Mouse (Mus musculus): ENCODE results near the gene Prr23a2. TPM values are rescaled to one million over a fixed set of nuclear protein-coding genes. Genes with fewer than 3 reads are reported as not detected.

Gene Prr23a2
- polyA plus RNA-seq, 1 experiment from 2014 or later, result not detected

GRCm38 (mm10) chr9:98829508-98829907 lies 26.8 kb upstream of the Prr23a2 start:
- ATAC-seq (ENCODE audit: low FRiP score), result no peak
- DNase-seq (ENCODE audit: low spot score, missing footprints), result no peak

GRCm38 (mm10) chr9:98837537-98838074 lies 18.7 kb upstream of the Prr23a2 start:
- H3K4me3 ChIP-seq (ENCODE audit: low read depth, low read length), result no peak overlapping the region
- no peaks in the 10 kb centered on the region for H3K9me3 ChIP-seq (ENCODE audit: control insufficient read depth, low read length)
- H3K36me3 ChIP-seq (ENCODE audit: control insufficient read depth, insufficient read depth, low read length), result no peaks in the 10 kb centered on the region
- WGBS, result 80% methylated on average over 7 of the region's 7 CpGs
- H3K9ac ChIP-seq (ENCODE audit: low read length), result no peak overlapping the region
- DNase-seq (ENCODE audit: low spot score, missing footprints) (no peak), ATAC-seq (ENCODE audit: low FRiP score) (no peak)
- peaks cover 3% of the 10 kb centered on the region; the same call in 1 of the 2 replicates for H3K4me1 ChIP-seq (ENCODE audit: control insufficient read depth, insufficient read depth, low read length)
- H3K27ac ChIP-seq (ENCODE audit: low read depth, low read length), result no peak overlapping the region
- H3K4me2 ChIP-seq, result no peak overlapping the region
- no peaks in the 10 kb centered on the region for H3K27me3 ChIP-seq (ENCODE audit: control insufficient read depth, insufficient read depth, low read length)

More at GRCm38 (mm10) chr9:98829508-98829907, 26.8 kb upstream of the Prr23a2 start:
- Histone ChIP-seq H3K4me3 (ENCODE audit: low read depth, low read length) (no peak overlapping the region), H3K4me1 (ENCODE audit: control insufficient read depth, insufficient read depth, low read length) (no peaks in the 10 kb centered on the region), H3K36me3 (ENCODE audit: control insufficient read depth, insufficient read depth, low read length) (no peaks in the 10 kb centered on the region), H3K9ac (ENCODE audit: low read length) (no peak overlapping the region), H3K4me2 (no peak overlapping the region), H3K27ac (ENCODE audit: low read depth, low read length) (no peak overlapping the region), H3K27me3 (ENCODE audit: control insufficient read depth, insufficient read depth, low read length) (no peaks in the 10 kb centered on the region), H3K9me3 (ENCODE audit: control insufficient read depth, low read length) (no peaks in the 10 kb centered on the region)
- 74% methylated on average over 5 of the region's 5 CpGs for WGBS

- 62% methylated on average over 22 of the region's 22 CpGs for whole genome bisulfite sequencing
- no peaks in the 10 kb centered on the region for H3K9me3 ChIP-seq (ENCODE audit: control insufficient read depth, low read length)
- H3K9ac ChIP-seq (ENCODE audit: low read length), result no peak within 1 kb of the TSS
- no peaks in the 10 kb centered on the region for H3K27me3 ChIP-seq (ENCODE audit: control insufficient read depth, insufficient read depth, low read length)
- no peak for ATAC-seq (ENCODE audit: low FRiP score)
- H3K36me3 ChIP-seq (ENCODE audit: control insufficient read depth, insufficient read depth, low read length), result no peaks in the 10 kb centered on the region
- H3K4me2 ChIP-seq, result no peak within 1 kb of the TSS
- no peak within 1 kb of the TSS for H3K4me3 ChIP-seq (ENCODE audit: low read depth, low read length)
- H3K4me1 ChIP-seq (ENCODE audit: control insufficient read depth, insufficient read depth, low read length), result no peaks in the 10 kb centered on the region
- DNase-seq (ENCODE audit: low spot score, missing footprints), result no peak
- no peak within 1 kb of the TSS for H3K27ac ChIP-seq (ENCODE audit: low read depth, low read length)
Measured at GRCm38 (mm10) chr9:98842117-98842516, 14.2 kb upstream of the Prr23a2 start, which contains the start of gene Prr23a1. TSS of gene Prr23a1 (plus strand) at chr9:98842503.

- no peak for ATAC-seq (ENCODE audit: low FRiP score)
- no peaks in the 10 kb centered on the region for H3K36me3 ChIP-seq (ENCODE audit: control insufficient read depth, insufficient read depth, low read length)
Measured at GRCm38 (mm10) chr9:98863463-98863862, 7.2 kb downstream of the Prr23a2 start.

GRCm38 (mm10) chr9:98864571-98864970 lies 8.3 kb downstream of the Prr23a2 start, which contains the start of gene Prr23a3:
TSS of gene Prr23a3 (plus strand) at chr9:98864767.
- Histone ChIP-seq H3K4me1 (ENCODE audit: control insufficient read depth, insufficient read depth, low read length) (no peaks in the 10 kb centered on the region), H3K4me3 (ENCODE audit: low read depth, low read length) (no peak within 1 kb of the TSS), H3K4me2 (no peak within 1 kb of the TSS), H3K27me3 (ENCODE audit: control insufficient read depth, insufficient read depth, low read length) (no peaks in the 10 kb centered on the region), H3K9me3 (ENCODE audit: control insufficient read depth, low read length) (no peaks in the 10 kb centered on the region), H3K9ac (ENCODE audit: low read length) (no peak within 1 kb of the TSS), H3K36me3 (ENCODE audit: control insufficient read depth, insufficient read depth, low read length) (no peaks in the 10 kb centered on the region), H3K27ac (ENCODE audit: low read depth, low read length) (no peak within 1 kb of the TSS)
- no peak for DNase-seq (ENCODE audit: low spot score, missing footprints)
- WGBS, result 55% methylated on average over 22 of the region's 22 CpGs
- ATAC-seq (ENCODE audit: low FRiP score), result no peak

More at GRCm38 (mm10) chr9:98863463-98863862, 7.2 kb downstream of the Prr23a2 start:
- no peaks in the 10 kb centered on the region for H3K9me3 ChIP-seq (ENCODE audit: control insufficient read depth, low read length)
- no peaks in the 10 kb centered on the region for H3K27me3 ChIP-seq (ENCODE audit: control insufficient read depth, insufficient read depth, low read length)
- no peak overlapping the region for H3K9ac ChIP-seq (ENCODE audit: low read length)
- no peak overlapping the region for H3K27ac ChIP-seq (ENCODE audit: low read depth, low read length)
- no peaks in the 10 kb centered on the region for H3K4me1 ChIP-seq (ENCODE audit: control insufficient read depth, insufficient read depth, low read length)
- H3K4me3 ChIP-seq (ENCODE audit: low read depth, low read length), result no peak overlapping the region
- DNase-seq (ENCODE audit: low spot score, missing footprints), result peak; percentile 75
- no peak overlapping the region for H3K4me2 ChIP-seq
- WGBS, result 83% methylated on average over 3 of the region's 3 CpGs

GRCm38 (mm10) chr9:98901486-98901885 lies 45.2 kb downstream of the Prr23a2 start:
- Histone ChIP-seq H3K4me2 (no peak overlapping the region), H3K27me3 (ENCODE audit: control insufficient read depth, insufficient read depth, low read length) (no peaks in the 10 kb centered on the region), H3K4me3 (ENCODE audit: low read depth, low read length) (no peak overlapping the region), H3K9me3 (ENCODE audit: control insufficient read depth, low read length) (peaks cover 2% of the 10 kb centered on the region; the same call in 1 of the 2 replicates), H3K4me1 (ENCODE audit: control insufficient read depth, insufficient read depth, low read length) (no peaks in the 10 kb centered on the region), H3K9ac (ENCODE audit: low read length) (no peak overlapping the region), H3K36me3 (ENCODE audit: control insufficient read depth, insufficient read depth, low read length) (no peaks in the 10 kb centered on the region), H3K27ac (ENCODE audit: low read depth, low read length) (no peak overlapping the region)
- ATAC-seq (ENCODE audit: low FRiP score) (no peak), DNase-seq (ENCODE audit: low spot score, missing footprints) (no peak)
- 76% methylated on average over 1 of the region's 1 CpGs for WGBS

- WGBS, result 94% methylated on average over 2 of the region's 2 CpGs
- DNase-seq (ENCODE audit: low spot score, missing footprints), result no peak
- H3K27ac ChIP-seq (ENCODE audit: low read depth, low read length), result no peak within 1 kb of the TSS
- no peaks in the 10 kb centered on the region for H3K27me3 ChIP-seq (ENCODE audit: control insufficient read depth, insufficient read depth, low read length)
- H3K4me2 ChIP-seq, result no peak within 1 kb of the TSS
- no peaks in the 10 kb centered on the region for H3K4me1 ChIP-seq (ENCODE audit: control insufficient read depth, insufficient read depth, low read length)
- no peaks in the 10 kb centered on the region for H3K36me3 ChIP-seq (ENCODE audit: control insufficient read depth, insufficient read depth, low read length)
- no peak within 1 kb of the TSS for H3K4me3 ChIP-seq (ENCODE audit: low read depth, low read length)
- no peak within 1 kb of the TSS for H3K9ac ChIP-seq (ENCODE audit: low read length)
- no peaks in the 10 kb centered on the region for H3K9me3 ChIP-seq (ENCODE audit: control insufficient read depth, low read length)
- no peak for ATAC-seq (ENCODE audit: low FRiP score)
Measured at GRCm38 (mm10) chr9:98902819-98903218, 46.5 kb downstream of the Prr23a2 start, which contains the start of gene 7420426K07Rik. TSS of gene 7420426K07Rik (plus strand) at chr9:98903119.

Other genes with a start within 250 kb of the Prr23a2 start
- gene Prr23a1, start 14.0 kb upstream of the Prr23a2 start, polyA plus RNA-seq (2014; fragmentation: Nextera tagmentation; extraction: Ambion mirVana), result not detected in 2 replicates
- 0.12 TPM in 1 of 2 replicates, not detected in the other for gene Prr23a3, start 8.3 kb downstream of the Prr23a2 start, polyA plus RNA-seq (2014; fragmentation: Nextera tagmentation; extraction: Ambion mirVana)
- 0.11 TPM in 1 of 2 replicates, not detected in the other for gene 7420426K07Rik, start 46.6 kb downstream of the Prr23a2 start, polyA plus RNA-seq (2014; fragmentation: Nextera tagmentation; extraction: Ambion mirVana)
- 2.2 and 3.6 TPM in 2 replicates for gene Foxl2, start 98.8 kb downstream of the Prr23a2 start, polyA plus RNA-seq (2014; fragmentation: Nextera tagmentation; extraction: Ambion mirVana)
- 87.3 and 91.8 TPM in 2 replicates for gene Faim, start 129.9 kb downstream of the Prr23a2 start, polyA plus RNA-seq (2014; fragmentation: Nextera tagmentation; extraction: Ambion mirVana)
- gene Gm1123, start 179.2 kb downstream of the Prr23a2 start, polyA plus RNA-seq (2014; fragmentation: Nextera tagmentation; extraction: Ambion mirVana), result 0.08 TPM in 1 of 2 replicates, not detected in the other

All from midbrain, embryonic 11.5 days (tissue).